Mouse (Mus musculus): ENCODE results near the gene Dnaaf2. TPM values are rescaled to one million over a fixed set of nuclear protein-coding genes. Genes with fewer than 3 reads are reported as not detected.

Dnaaf2 gene
- total and polyA plus RNA-seq, 2 experiments: 0.64 to 1.0 TPM

GRCm38 (mm10) chr12:69184342-69185295 is 13.6 kb downstream of the Dnaaf2 start:
- H3K4me3 ChIP-seq (ENCODE audit: insufficient read depth, low read depth, low read length): peak overlapping the region; percentile 86
- H3K36me3 ChIP-seq (ENCODE audit: control insufficient read depth, insufficient read depth, low read length): peaks cover 3% of the 10 kb centered on the region; the same call in 1 of the 2 replicates
- H3K4me1 ChIP-seq (ENCODE audit: control insufficient read depth, insufficient read depth, low read length): peaks cover 15% of the 10 kb centered on the region
- under 1% methylated on average over 86 of the region's 86 CpGs for WGBS
- DNase-seq (ENCODE audit: extremely low read depth, low read depth, low spot score): peak; percentile 39
- H3K27ac ChIP-seq (replicated peaks; ENCODE audit: insufficient read depth, low read depth, low read length): peak overlapping the region; percentile 81
- H3K27me3 ChIP-seq (ENCODE audit: control insufficient read depth, insufficient read depth, low read length): no peaks in the 10 kb centered on the region
- no peak for TF ChIP-seq CTCF (IDR thresholded peaks at IDR 0.05; ENCODE audit: low read depth, low read length)
- TF ChIP-seq POLR2A (IDR thresholded peaks at IDR 0.05; ENCODE audit: extremely low read depth, insufficient read depth, low read length): no peak
- peak overlapping the region; percentile 90 for H3K9ac ChIP-seq (ENCODE audit: low read depth, low read length)
- H3K79me2 ChIP-seq (ENCODE audit: control insufficient read depth, insufficient read depth, low read length): peaks cover 11% of the 10 kb centered on the region; the same call in 1 of the 2 replicates

DNA sequence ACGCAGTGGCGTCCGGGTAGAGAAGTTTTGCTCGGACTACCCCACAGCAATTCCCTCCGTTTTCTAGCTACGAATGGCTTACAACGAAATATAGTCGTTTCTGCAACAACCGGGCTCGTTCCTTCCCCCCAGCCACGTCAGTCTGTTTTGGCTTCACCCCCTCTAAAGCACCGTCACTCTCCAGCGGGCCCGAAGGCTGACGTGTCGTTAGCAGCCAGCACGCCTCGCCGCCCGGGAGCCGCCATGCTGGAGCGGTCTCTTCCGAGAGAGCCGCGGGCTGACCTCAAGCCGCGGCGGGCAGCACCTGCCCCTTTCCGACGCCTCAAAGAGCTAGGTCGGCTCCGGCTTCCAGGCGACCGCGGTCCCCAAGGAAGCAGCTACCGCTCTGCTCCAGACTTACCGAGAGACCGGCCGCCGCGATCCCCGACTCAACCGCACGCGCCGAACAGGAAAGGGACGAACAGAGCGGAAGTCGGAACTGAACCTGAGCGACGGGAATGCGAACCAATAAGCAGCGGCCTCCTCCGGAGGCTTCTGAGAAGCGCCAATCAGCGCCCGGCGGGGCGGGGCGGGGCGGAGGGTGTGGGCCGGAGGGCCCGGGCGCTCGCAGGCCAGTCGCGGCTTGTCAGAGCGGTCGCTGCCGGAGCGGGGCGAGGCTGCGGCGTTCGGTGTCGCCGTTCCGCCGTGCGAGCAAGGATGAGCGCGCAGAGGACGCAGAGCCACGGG is 14.5 kb downstream of the Dnaaf2 start, which contains the start of the genes Rpl36al and Mgat2:
Gene Rpl36al (minus strand): TSS at position 501 of the 726 bp plus-strand sequence.
Gene Mgat2 (plus strand): TSS at position 575 of the 726 bp plus-strand sequence.
- Histone ChIP-seq H3K79me2 (ENCODE audit: control insufficient read depth, insufficient read depth, low read length) (peaks cover 11% of the 10 kb centered on the region; the same call in 1 of the 2 replicates), H3K36me3 (ENCODE audit: control insufficient read depth, insufficient read depth, low read length) (peaks cover 3% of the 10 kb centered on the region; the same call in 1 of the 2 replicates), H3K4me1 (ENCODE audit: control insufficient read depth, insufficient read depth, low read length) (peaks cover 15% of the 10 kb centered on the region), H3K27me3 (ENCODE audit: control insufficient read depth, insufficient read depth, low read length) (no peaks in the 10 kb centered on the region), H3K9ac (ENCODE audit: low read depth, low read length) (peak within 1 kb of the TSS; percentile 91), H3K4me3 (ENCODE audit: insufficient read depth, low read depth, low read length) (peak within 1 kb of the TSS; percentile 86), H3K27ac (replicated peaks; ENCODE audit: insufficient read depth, low read depth, low read length) (peak within 1 kb of the TSS; percentile 91)
- under 1% methylated on average over 84 of the region's 84 CpGs for WGBS
- peak; percentile 89 for DNase-seq (ENCODE audit: extremely low read depth, low read depth, low spot score)
- TF ChIP-seq POLR2A (IDR thresholded peaks at IDR 0.05; ENCODE audit: extremely low read depth, insufficient read depth, low read length): peak; percentile 94
- TF ChIP-seq CTCF (IDR thresholded peaks at IDR 0.05; ENCODE audit: low read depth, low read length): no peak

DNA sequence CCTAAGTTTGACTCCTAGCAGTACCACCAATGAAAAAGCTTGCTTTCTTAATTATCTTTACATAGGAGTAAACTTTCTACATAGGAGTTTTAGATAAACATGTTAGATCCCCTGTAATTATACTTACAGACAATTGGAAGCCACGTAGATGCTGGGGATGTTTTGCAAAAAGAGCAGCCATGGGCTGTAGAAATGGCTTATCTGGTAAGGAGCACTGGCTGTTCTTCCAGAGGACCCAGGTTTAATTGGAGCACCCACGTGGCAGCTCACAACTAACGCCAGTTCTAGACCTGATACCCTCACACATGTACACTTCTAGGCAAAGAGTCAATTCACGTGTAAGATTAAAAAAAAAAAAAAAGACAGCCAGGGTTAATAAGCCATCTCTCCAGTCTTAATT is 16.4 kb downstream of the Dnaaf2 start:
- H3K27ac ChIP-seq (replicated peaks; ENCODE audit: insufficient read depth, low read depth, low read length): no peak overlapping the region
- peaks cover 3% of the 10 kb centered on the region; the same call in 1 of the 2 replicates for H3K36me3 ChIP-seq (ENCODE audit: control insufficient read depth, insufficient read depth, low read length)
- H3K4me1 ChIP-seq (ENCODE audit: control insufficient read depth, insufficient read depth, low read length): peaks cover 7% of the 10 kb centered on the region
- peaks cover 11% of the 10 kb centered on the region; the same call in 1 of the 2 replicates for H3K79me2 ChIP-seq (ENCODE audit: control insufficient read depth, insufficient read depth, low read length)
- no peak for DNase-seq (ENCODE audit: extremely low read depth, low read depth, low spot score)
- 92% methylated on average over 4 of the region's 4 CpGs for WGBS
- no peak overlapping the region for H3K4me3 ChIP-seq (ENCODE audit: insufficient read depth, low read depth, low read length)
- H3K27me3 ChIP-seq (ENCODE audit: control insufficient read depth, insufficient read depth, low read length): no peaks in the 10 kb centered on the region
- no peak overlapping the region for H3K9ac ChIP-seq (ENCODE audit: low read depth, low read length)
- TF ChIP-seq POLR2A (IDR thresholded peaks at IDR 0.05; ENCODE audit: extremely low read depth, insufficient read depth, low read length) (no peak), CTCF (IDR thresholded peaks at IDR 0.05; ENCODE audit: low read depth, low read length) (no peak)

DNA sequence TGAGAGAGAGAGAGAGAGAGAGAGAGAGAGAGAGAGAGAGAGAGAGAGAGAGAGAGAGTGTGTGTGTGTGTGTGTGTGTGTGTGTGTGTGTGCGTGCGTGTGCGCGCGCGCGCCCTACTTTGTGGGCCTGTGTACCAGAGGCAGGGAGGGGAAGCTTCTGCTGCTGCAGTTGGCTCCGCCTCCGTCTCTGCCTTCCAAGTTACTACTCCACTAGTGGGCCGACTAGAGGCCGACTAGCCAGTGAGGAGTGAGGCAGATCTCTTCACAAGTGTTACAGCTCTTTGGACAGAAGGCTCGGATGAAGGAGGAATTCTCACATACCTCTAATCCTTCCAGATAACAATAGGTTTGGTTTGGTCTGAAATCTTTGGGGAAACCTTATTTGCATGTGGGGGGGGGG is 18.9 kb downstream of the Dnaaf2 start:
- Histone ChIP-seq H3K27me3 (ENCODE audit: control insufficient read depth, insufficient read depth, low read length) (no peaks in the 10 kb centered on the region), H3K36me3 (ENCODE audit: control insufficient read depth, insufficient read depth, low read length) (peaks cover 3% of the 10 kb centered on the region; the same call in 1 of the 2 replicates), H3K4me1 (ENCODE audit: control insufficient read depth, insufficient read depth, low read length) (no peaks in the 10 kb centered on the region), H3K9ac (ENCODE audit: low read depth, low read length) (no peak overlapping the region), H3K27ac (replicated peaks; ENCODE audit: insufficient read depth, low read depth, low read length) (no peak overlapping the region), H3K79me2 (ENCODE audit: control insufficient read depth, insufficient read depth, low read length) (no peaks in the 10 kb centered on the region), H3K4me3 (ENCODE audit: insufficient read depth, low read depth, low read length) (no peak overlapping the region)
- 88% methylated on average over 12 of the region's 12 CpGs for WGBS
- DNase-seq (ENCODE audit: extremely low read depth, low read depth, low spot score): no peak
- TF ChIP-seq POLR2A (IDR thresholded peaks at IDR 0.05; ENCODE audit: extremely low read depth, insufficient read depth, low read length): no peak

DNA sequence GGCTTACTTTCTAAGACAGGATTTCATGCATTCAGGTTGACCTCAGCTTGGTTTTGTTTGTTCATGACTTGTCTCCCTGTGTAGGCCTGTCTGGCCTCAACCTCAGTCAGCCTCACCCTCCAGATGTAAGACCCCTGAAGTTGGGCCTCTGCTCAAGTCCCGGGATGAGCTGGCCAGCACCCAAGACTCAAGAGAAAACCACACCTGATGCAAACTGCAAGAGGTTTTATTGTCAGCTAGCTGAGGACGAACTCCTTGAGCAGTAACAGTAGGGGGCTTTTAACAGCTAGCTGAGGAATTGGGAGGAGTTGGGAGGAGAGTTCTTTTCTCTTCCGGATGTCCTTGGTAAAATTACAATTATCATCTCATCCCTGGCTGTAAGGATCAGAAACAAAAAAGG is 20.7 kb downstream of the Dnaaf2 start:
- DNase-seq (ENCODE audit: extremely low read depth, low read depth, low spot score): no peak
- no peak overlapping the region for H3K9ac ChIP-seq (ENCODE audit: low read depth, low read length)
- no peaks in the 10 kb centered on the region for H3K79me2 ChIP-seq (ENCODE audit: control insufficient read depth, insufficient read depth, low read length)
- no peak overlapping the region for H3K27ac ChIP-seq (replicated peaks; ENCODE audit: insufficient read depth, low read depth, low read length)
- no peaks in the 10 kb centered on the region for H3K27me3 ChIP-seq (ENCODE audit: control insufficient read depth, insufficient read depth, low read length)
- no peaks in the 10 kb centered on the region for H3K4me1 ChIP-seq (ENCODE audit: control insufficient read depth, insufficient read depth, low read length)
- TF ChIP-seq CTCF (IDR thresholded peaks at IDR 0.05; ENCODE audit: low read depth, low read length): no peak
- no peak for TF ChIP-seq POLR2A (IDR thresholded peaks at IDR 0.05; ENCODE audit: extremely low read depth, insufficient read depth, low read length)
- peaks cover 3% of the 10 kb centered on the region; the same call in 1 of the 2 replicates for H3K36me3 ChIP-seq (ENCODE audit: control insufficient read depth, insufficient read depth, low read length)
- WGBS: 95% methylated on average over 3 of the region's 3 CpGs
- no peak overlapping the region for H3K4me3 ChIP-seq (ENCODE audit: insufficient read depth, low read depth, low read length)

Data from liver, adult 2 months (tissue).